Mouse (Mus musculus) adrenal gland, adult (tissue): ENCODE data around the gene Erc2.

Experiments
- DNase-seq, 2 experiments: peaks; one replicate each; pipeline ENCODE4 v3.0.0; 2022 to 2023; ENCODE audit warnings: low spot score in 1 of 2; ENCODE audit not compliant: inconsistent age in 2 of 2

Gene Erc2

GRCm38 (mm10) chr14:28501216-28501878 is 879.1 kb downstream of the Erc2 start:
- DNase-seq = peak; percentile 49 to 85

- DNase-seq = no peak
Observed at GRCm38 (mm10) chr14:28503276-28503675, 881.0 kb downstream of the Erc2 start.

- DNase-seq = peak; percentile 63 to 88
Observed at GRCm38 (mm10) chr14:28504101-28505050, 882.1 kb downstream of the Erc2 start, which contains the start of gene Wnt5a. Gene Wnt5a (plus strand): TSS chr14:28504750.

- DNase-seq = peak; percentile 73 to 89
Observed at GRCm38 (mm10) chr14:28505051-28505585, 882.9 kb downstream of the Erc2 start.

- peak; percentile 72 to 89 for DNase-seq
Observed at GRCm38 (mm10) chr14:28505586-28506375, 883.6 kb downstream of the Erc2 start.

- DNase-seq = peak; percentile 78 to 92
Observed at GRCm38 (mm10) chr14:28506376-28506831, 884.2 kb downstream of the Erc2 start.

- DNase-seq = peak in 1 of 2 experiments; percentile 78
Observed at GRCm38 (mm10) chr14:28507011-28507410, 884.8 kb downstream of the Erc2 start.

GRCm38 (mm10) chr14:28507471-28507870 is 885.2 kb downstream of the Erc2 start:
- DNase-seq = peak; percentile 81 to 95

- DNase-seq = peak in 1 of 2 experiments; percentile 36
Observed at GRCm38 (mm10) chr14:28508288-28509258, 886.3 kb downstream of the Erc2 start.

GRCm38 (mm10) chr14:28509441-28510340 is 887.5 kb downstream of the Erc2 start:
- peak; percentile 45 to 75 for DNase-seq

- DNase-seq = peak; percentile 43 to 76
Observed at GRCm38 (mm10) chr14:28510341-28511028, 888.3 kb downstream of the Erc2 start.

- peak; percentile 19 to 72 for DNase-seq
Observed at GRCm38 (mm10) chr14:28511029-28511651, 888.9 kb downstream of the Erc2 start.

- DNase-seq = no peak
Observed at GRCm38 (mm10) chr14:28512805-28513590, 890.8 kb downstream of the Erc2 start.

GRCm38 (mm10) chr14:28514171-28514570 is 891.9 kb downstream of the Erc2 start:
- no peak for DNase-seq

- no peak for DNase-seq
Observed at GRCm38 (mm10) chr14:28515331-28515730, 893.1 kb downstream of the Erc2 start.
